Mouse (Mus musculus): ENCODE measurements at regions not wholly inside any gene's neighbourhood (a gene's known extent, or its start where the extent isn't known, plus 50 kb on each side); places are given as distances from the start of the nearest gene placed in this dataset.

GRCm38 (mm10) chr5:73731991-73732565 lies 80.9 kb downstream of the Spata18 start:
- no peak for TF ChIP-seq CTCF (IDR thresholded peaks at IDR 0.05; ENCODE audit: low read depth)
- no peak for TF ChIP-seq EP300 (IDR thresholded peaks at IDR 0.05; ENCODE audit: low read depth)
